Mouse (Mus musculus) myocyte (in vitro differentiated cells): Measurements from ENCODE around the gene Txn2. TPM values are rescaled to one million over a fixed set of nuclear protein-coding genes. Genes with fewer than 3 reads are reported as not detected.

Source experiments
- H3K27me3 ChIP-seq: one replicate; pipeline ENCODE4 v1.6.1; 2011; ENCODE audit not compliant: control insufficient read depth, insufficient read depth, insufficient read length
- H3K36me3 ChIP-seq: one replicate; pipeline ENCODE4 v1.6.1; 2011; ENCODE audit not compliant: control insufficient read depth, insufficient read depth
- H3K4me2 ChIP-seq: one replicate; pipeline ENCODE4 v1.6.1; 2011; ENCODE audit warnings: low read depth, control low read depth
- H3K4me3 ChIP-seq: one replicate; pipeline ENCODE4 v1.5.1; 2011; ENCODE audit warnings: mild to moderate bottlenecking, control low read depth, moderate library complexity
- H3K79me2 ChIP-seq: one replicate; pipeline ENCODE4 v1.6.1; 2011; ENCODE audit not compliant: control insufficient read depth, insufficient read depth
- H3ac ChIP-seq: one replicate; pipeline ENCODE4 v1.6.1; 2011; ENCODE audit not compliant: control insufficient read depth, insufficient read length
- CEBPB ChIP-seq: IDR thresholded peaks from 2 replicates; pipeline ENCODE4 v1.6.1; 2011; ENCODE audit warnings: mild to moderate bottlenecking, moderate library complexity; ENCODE audit not compliant: poor library complexity, insufficient read depth, severe bottlenecking
- E2F4 ChIP-seq: IDR thresholded peaks from one replicate; pipeline ENCODE4 v1.6.1; 2011; ENCODE audit warnings: mild to moderate bottlenecking, control low read depth, moderate library complexity; ENCODE audit not compliant: insufficient read depth
- MAX ChIP-seq: IDR thresholded peaks from one replicate; pipeline ENCODE4 v1.6.1; 2011; ENCODE audit warnings: low read depth, mild to moderate bottlenecking, control low read depth
- MYOD1 ChIP-seq, 3 experiments: IDR thresholded peaks; one replicate each; pipeline ENCODE4 v1.6.1; 2011; ENCODE audit warnings: control low read depth in 2 of 3, low read depth in 2 of 3, mild to moderate bottlenecking in 2 of 3, moderate library complexity in 1 of 3; ENCODE audit not compliant: insufficient read length in 2 of 3, control insufficient read depth in 1 of 3
- MYOG ChIP-seq, 3 experiments: IDR thresholded peaks; one replicate each; pipeline ENCODE4 v1.6.1; 2011; ENCODE audit warnings: control low read depth in 2 of 3, low read depth in 2 of 3, mild to moderate bottlenecking in 2 of 3; ENCODE audit not compliant: insufficient read length in 2 of 3, control insufficient read depth in 1 of 3, insufficient read depth in 1 of 3
- POLR2A ChIP-seq: IDR thresholded peaks from one replicate; pipeline ENCODE4 v1.6.1; 2011; ENCODE audit warnings: low read depth, mild to moderate bottlenecking, control low read depth, moderate library complexity; ENCODE audit not compliant: insufficient read length
- POLR2AphosphoS2 ChIP-seq: IDR thresholded peaks from one replicate; pipeline ENCODE4 v1.6.1; 2011; ENCODE audit warnings: low read depth, control low read depth; ENCODE audit not compliant: insufficient read length
- REST ChIP-seq: IDR thresholded peaks from one replicate; pipeline ENCODE4 v1.6.1; 2011; ENCODE audit warnings: mild to moderate bottlenecking, control low read depth, moderate library complexity; ENCODE audit not compliant: insufficient read depth, insufficient read length
- SRF ChIP-seq: IDR thresholded peaks from one replicate; pipeline ENCODE4 v1.6.1; 2011; ENCODE audit warnings: low read depth; ENCODE audit not compliant: control insufficient read depth, insufficient read length
- TCF12 ChIP-seq: IDR thresholded peaks from one replicate; pipeline ENCODE4 v1.6.1; 2011; ENCODE audit warnings: mild to moderate bottlenecking, control low read depth; ENCODE audit not compliant: poor library complexity, insufficient read depth, severe bottlenecking
- TCF3 ChIP-seq: IDR thresholded peaks from one replicate; pipeline ENCODE4 v1.6.1; 2011; ENCODE audit warnings: low read depth, control low read depth; ENCODE audit not compliant: insufficient read length
- USF1 ChIP-seq: IDR thresholded peaks from one replicate; pipeline ENCODE4 v1.6.1; 2011; ENCODE audit warnings: low read depth, mild to moderate bottlenecking, control low read depth, moderate library complexity
- polyA plus RNA-seq: library from polyadenylated mRNA; unstranded; fragments of >200 nt; fragmentation: generic; extraction: Trizol; gene quantifications from one replicate; pipeline ENCODE4 v1.2.1, GENCODE M21; 2012; ENCODE audit warnings: missing spikeins

Txn2 gene
- polyA plus RNA-seq, 1 experiment = 383 TPM

- Histone ChIP-seq H3K79me2 (no peaks in the 10 kb centered on the region), H3K4me3 (no peak overlapping the region), H3ac (no peak overlapping the region), H3K27me3 (no peaks in the 10 kb centered on the region), H3K4me2 (no peak overlapping the region), H3K36me3 (peaks cover 3% of the 10 kb centered on the region)
- no peak for TF ChIP-seq CEBPB
- no peak for TF ChIP-seq SRF
- no peak for TF ChIP-seq MYOD1 (IDR thresholded peaks at IDR 0.05; ENCODE audit: control insufficient read depth in 1 of 3, insufficient read length in 2 of 3, low read depth in 2 of 3)
- TF ChIP-seq REST = no peak
- no peak for TF ChIP-seq POLR2A
- TF ChIP-seq TCF3 = no peak
- TF ChIP-seq POLR2AphosphoS2 = no peak
- no peak for TF ChIP-seq TCF12
- no peak for TF ChIP-seq E2F4
- TF ChIP-seq MYOG (IDR thresholded peaks at IDR 0.05; ENCODE audit: control insufficient read depth in 1 of 3, insufficient read depth in 1 of 3, insufficient read length in 2 of 3, low read depth in 2 of 3) = no peak
- no peak for TF ChIP-seq USF1
- TF ChIP-seq MAX = no peak
Observed at GRCm38 (mm10) chr15:77949061-77949460, 20.3 kb upstream of the Txn2 start.

DNA sequence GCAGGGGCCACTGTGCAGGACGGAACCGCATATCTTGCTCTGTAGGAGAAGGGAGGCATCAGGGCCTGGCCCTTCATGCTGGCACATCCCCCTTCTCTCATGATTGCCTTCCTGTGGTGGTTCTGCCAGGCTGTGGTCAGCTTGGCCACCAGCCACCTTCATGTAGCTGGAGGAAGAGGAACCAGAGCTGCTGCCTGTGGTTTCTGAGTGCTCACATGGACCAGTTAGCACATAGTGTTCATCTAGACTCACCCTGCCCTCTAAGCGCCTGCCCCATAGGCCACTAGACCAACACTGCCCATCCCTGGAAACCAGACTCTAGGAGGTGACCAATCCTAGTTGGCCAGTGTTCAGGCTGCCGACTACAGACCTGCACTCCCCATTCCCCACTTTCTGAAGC is 16.9 kb upstream of the Txn2 start:
- TF ChIP-seq POLR2A = peak; percentile 21
- peak in 1 of 3 experiments; percentile 54 for TF ChIP-seq MYOD1 (IDR thresholded peaks at IDR 0.05; ENCODE audit: control insufficient read depth in 1 of 3, insufficient read length in 2 of 3, low read depth in 2 of 3)
- TF ChIP-seq CEBPB = no peak
- TF ChIP-seq POLR2AphosphoS2 = peak; percentile 14
- no peak for TF ChIP-seq TCF3
- peak in 1 of 3 experiments; percentile 67 for TF ChIP-seq MYOG (IDR thresholded peaks at IDR 0.05; ENCODE audit: control insufficient read depth in 1 of 3, insufficient read depth in 1 of 3, insufficient read length in 2 of 3, low read depth in 2 of 3)
- TF ChIP-seq USF1 = peak; percentile 60
- no peak for TF ChIP-seq REST
- TF ChIP-seq SRF = no peak

GRCm38 (mm10) chr15:77941563-77941962 is 12.8 kb upstream of the Txn2 start:
- Histone ChIP-seq H3K4me2 (no peak overlapping the region), H3K79me2 (no peaks in the 10 kb centered on the region), H3K36me3 (peaks cover 3% of the 10 kb centered on the region), H3K27me3 (no peaks in the 10 kb centered on the region), H3K4me3 (no peak overlapping the region), H3ac (no peak overlapping the region)
- no peak for TF ChIP-seq TCF3
- no peak for TF ChIP-seq MAX
- no peak for TF ChIP-seq REST
- no peak for TF ChIP-seq SRF
- no peak for TF ChIP-seq MYOD1 (IDR thresholded peaks at IDR 0.05; ENCODE audit: control insufficient read depth in 1 of 3, insufficient read length in 2 of 3, low read depth in 2 of 3)
- no peak for TF ChIP-seq CEBPB
- no peak for TF ChIP-seq USF1
- no peak for TF ChIP-seq TCF12
- TF ChIP-seq MYOG (IDR thresholded peaks at IDR 0.05; ENCODE audit: control insufficient read depth in 1 of 3, insufficient read depth in 1 of 3, insufficient read length in 2 of 3, low read depth in 2 of 3) = no peak

More for the DNA sequence above, 16.9 kb upstream of the Txn2 start:
- H3K79me2 ChIP-seq = no peaks in the 10 kb centered on the region
- H3ac ChIP-seq = no peak overlapping the region
- peak overlapping the region; percentile 81 for H3K4me2 ChIP-seq
- H3K27me3 ChIP-seq = no peaks in the 10 kb centered on the region
- H3K4me3 ChIP-seq = no peak overlapping the region
- peaks cover 3% of the 10 kb centered on the region for H3K36me3 ChIP-seq

DNA sequence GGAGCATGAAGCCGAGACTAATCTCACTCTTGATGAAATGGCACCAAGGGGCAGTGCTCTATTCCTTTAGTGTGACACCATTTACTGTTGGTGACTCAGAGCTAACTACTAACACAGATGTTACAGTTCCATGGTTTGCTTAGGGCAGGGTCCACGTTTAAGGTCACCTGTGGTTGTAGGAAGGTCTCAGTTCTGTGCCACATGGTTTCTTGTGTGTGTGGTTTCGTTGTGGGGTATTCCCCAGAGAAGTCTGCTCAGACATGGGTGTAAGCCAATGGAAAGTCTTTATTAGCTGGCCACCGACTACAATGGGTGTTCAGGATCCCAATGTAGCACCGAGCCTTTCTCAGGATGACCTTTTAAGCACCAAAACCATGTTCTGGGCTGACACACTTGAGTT is 9.7 kb upstream of the Txn2 start:
- no peaks in the 10 kb centered on the region for H3K36me3 ChIP-seq
- no peaks in the 10 kb centered on the region for H3K79me2 ChIP-seq
- H3K4me2 ChIP-seq = no peak overlapping the region
- TF ChIP-seq E2F4 (no peak), USF1 (no peak), TCF12 (no peak), POLR2AphosphoS2 (no peak), POLR2A (no peak), MAX (no peak), TCF3 (no peak), MYOG (IDR thresholded peaks at IDR 0.05; ENCODE audit: control insufficient read depth in 1 of 3, insufficient read depth in 1 of 3, insufficient read length in 2 of 3, low read depth in 2 of 3) (no peak), REST (no peak), SRF (no peak), CEBPB (no peak)
- H3ac ChIP-seq = no peak overlapping the region
- no peaks in the 10 kb centered on the region for H3K27me3 ChIP-seq
- no peak overlapping the region for H3K4me3 ChIP-seq

GRCm38 (mm10) chr15:77935673-77936375 is 7.0 kb upstream of the Txn2 start:
- Histone ChIP-seq H3K4me3 (no peak overlapping the region), H3K4me2 (no peak overlapping the region), H3K27me3 (no peaks in the 10 kb centered on the region), H3ac (no peak overlapping the region), H3K79me2 (no peaks in the 10 kb centered on the region), H3K36me3 (no peaks in the 10 kb centered on the region)
- TF ChIP-seq USF1 = no peak
- TF ChIP-seq MYOD1 (IDR thresholded peaks at IDR 0.05; ENCODE audit: control insufficient read depth in 1 of 3, insufficient read length in 2 of 3, low read depth in 2 of 3) = no peak
- no peak for TF ChIP-seq REST
- TF ChIP-seq TCF12 = no peak
- TF ChIP-seq POLR2AphosphoS2 = no peak
- TF ChIP-seq MAX = no peak
- TF ChIP-seq E2F4 = no peak
- TF ChIP-seq SRF = no peak
- no peak for TF ChIP-seq MYOG (IDR thresholded peaks at IDR 0.05; ENCODE audit: control insufficient read depth in 1 of 3, insufficient read depth in 1 of 3, insufficient read length in 2 of 3, low read depth in 2 of 3)
